Mouse (Mus musculus): ENCODE data around the gene Nsun2. TPM values are rescaled to one million over a fixed set of nuclear protein-coding genes. Genes with fewer than 3 reads are reported as not detected.
"Not testable (repeated sequence)": the region's sequence is repeated elsewhere in the genome, so short reads cannot be mapped to it uniquely, and the experiment has no call there.

The Nsun2 gene
- total RNA-seq, 2 experiments from 2014 or later: 64.2 to 68.9 TPM

GRCm38 (mm10) chr13:69576676-69577075 is 43.1 kb downstream of the Nsun2 start:
- no peak for DNase-seq (ENCODE audit: low spot score in 2 of 2)
- intact Hi-C loops (cut with DNase I): no loop called here

GRCm38 (mm10) chr13:69577181-69577834 is 43.8 kb downstream of the Nsun2 start:
- intact Hi-C loops (cut with DNase I): no loop called here
- DNase-seq (ENCODE audit: low spot score in 2 of 2): no peak

GRCm38 (mm10) chr13:69582411-69582810 is 48.9 kb downstream of the Nsun2 start:
- DNase-seq (ENCODE audit: low spot score in 2 of 2): no peak
- intact Hi-C loops (cut with DNase I): no loop called here

- DNase-seq (ENCODE audit: low spot score in 2 of 2): no peak
- intact Hi-C loops (cut with DNase I): no loop called here
Measured at GRCm38 (mm10) chr13:69583591-69583990, 50.0 kb downstream of the Nsun2 start.

DNA sequence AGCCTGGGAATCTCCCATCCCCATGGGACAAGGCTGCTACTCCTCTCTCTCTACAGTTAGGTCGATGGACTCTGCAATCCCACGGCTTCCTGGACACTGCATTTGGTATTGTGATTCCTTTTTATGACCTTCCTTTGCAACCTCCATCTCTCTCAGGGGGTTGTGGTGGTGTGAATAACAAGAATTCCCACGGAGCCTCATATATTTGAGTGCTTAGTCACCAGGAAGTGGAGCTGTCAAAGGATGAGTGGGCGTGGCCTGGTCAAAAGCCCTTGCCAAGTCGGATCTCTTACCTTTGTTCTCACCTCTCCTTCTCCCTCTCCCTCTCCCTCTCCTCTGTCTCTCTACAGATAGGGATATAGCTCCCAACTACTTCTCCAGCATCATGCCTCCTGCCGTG is 52.3 kb downstream of the Nsun2 start:
- intact Hi-C loops (cut with DNase I): no loop called here
- DNase-seq (ENCODE audit: low spot score in 2 of 2): no peak

DNA sequence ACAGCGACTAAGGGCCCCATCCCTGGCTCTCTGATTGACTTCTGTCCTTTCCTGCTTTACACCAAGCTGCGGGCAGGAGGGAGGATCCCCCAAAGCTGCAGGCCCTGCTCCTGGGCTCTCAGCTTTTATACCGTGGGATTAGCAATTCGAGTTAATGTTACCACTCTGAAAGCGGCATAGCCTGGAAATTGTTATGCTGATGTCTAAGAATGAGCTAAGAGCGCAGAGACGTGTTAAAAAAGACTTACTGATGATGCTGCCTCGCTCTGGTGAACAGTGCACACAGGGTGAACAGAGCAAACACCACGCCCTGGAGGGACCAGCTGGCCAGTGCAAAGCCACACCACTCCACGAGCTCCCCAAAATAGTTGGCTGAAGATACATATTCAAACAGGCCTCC is 52.8 kb downstream of the Nsun2 start:
- peak in 1 of 2 experiments; percentile 37 for DNase-seq (ENCODE audit: low spot score in 2 of 2)
- intact Hi-C loops (cut with DNase I): no loop called here

GRCm38 (mm10) chr13:69587849-69588248 is 54.3 kb downstream of the Nsun2 start:
- DNase-seq (ENCODE audit: low spot score in 2 of 2): no peak
- intact Hi-C loops (cut with DNase I): no loop called here

DNA sequence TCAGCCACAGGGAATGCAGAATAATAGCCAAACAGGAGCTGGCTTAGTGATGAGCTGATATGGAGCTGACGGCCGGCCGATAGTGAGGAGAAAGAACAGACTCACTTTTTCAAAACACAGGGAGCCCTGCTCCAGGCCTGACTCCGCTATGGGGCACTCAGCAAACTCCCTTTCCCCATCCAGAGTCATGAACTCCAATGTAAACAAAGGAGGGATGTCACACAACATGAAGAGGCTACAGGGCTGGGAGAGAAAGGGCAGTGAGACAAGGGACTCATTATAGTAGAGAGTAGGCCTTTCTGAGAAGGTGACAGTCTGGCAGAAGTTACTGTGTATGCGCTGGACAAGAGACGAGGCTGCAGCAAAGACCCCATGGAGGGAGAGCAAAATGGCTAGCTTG is 54.7 kb downstream of the Nsun2 start:
- no peak for DNase-seq (ENCODE audit: low spot score in 2 of 2)
- intact Hi-C loops (cut with DNase I): no loop called here

- intact Hi-C loops (cut with DNase I): no loop called here
- no peak for DNase-seq (ENCODE audit: low spot score in 2 of 2)
Measured at GRCm38 (mm10) chr13:69591338-69591737, 57.8 kb downstream of the Nsun2 start.

- intact Hi-C loops (cut with DNase I): no loop called here
- no peak for DNase-seq (ENCODE audit: low spot score in 2 of 2)
Measured at GRCm38 (mm10) chr13:69592226-69592625, 58.7 kb downstream of the Nsun2 start.

DNA sequence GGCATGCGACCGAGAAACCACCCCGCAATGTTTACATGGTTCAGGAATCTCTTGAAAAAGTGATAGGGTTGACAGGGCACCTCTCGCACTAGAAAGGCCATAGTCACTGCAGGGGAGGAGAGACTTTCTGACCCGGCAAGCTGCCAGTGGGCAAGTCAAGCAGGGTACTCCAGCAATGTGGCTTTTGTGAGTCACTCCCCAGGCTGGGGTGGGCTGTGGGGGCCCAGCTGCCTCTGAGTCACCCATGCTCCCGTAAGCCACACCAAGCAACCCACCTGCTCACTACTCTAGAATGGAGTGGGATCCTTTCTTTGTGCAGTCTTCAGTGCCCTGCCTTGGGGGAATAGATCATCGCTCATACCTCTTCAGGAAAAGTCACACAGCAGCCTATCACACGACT is 59.9 kb downstream of the Nsun2 start:
- no peak for DNase-seq (ENCODE audit: low spot score in 2 of 2)
- intact Hi-C loops (cut with DNase I): no loop called here

GRCm38 (mm10) chr13:69594577-69595256 is 61.2 kb downstream of the Nsun2 start:
- no peak for DNase-seq (ENCODE audit: low spot score in 2 of 2)
- intact Hi-C loops (cut with DNase I): no loop called here

DNA sequence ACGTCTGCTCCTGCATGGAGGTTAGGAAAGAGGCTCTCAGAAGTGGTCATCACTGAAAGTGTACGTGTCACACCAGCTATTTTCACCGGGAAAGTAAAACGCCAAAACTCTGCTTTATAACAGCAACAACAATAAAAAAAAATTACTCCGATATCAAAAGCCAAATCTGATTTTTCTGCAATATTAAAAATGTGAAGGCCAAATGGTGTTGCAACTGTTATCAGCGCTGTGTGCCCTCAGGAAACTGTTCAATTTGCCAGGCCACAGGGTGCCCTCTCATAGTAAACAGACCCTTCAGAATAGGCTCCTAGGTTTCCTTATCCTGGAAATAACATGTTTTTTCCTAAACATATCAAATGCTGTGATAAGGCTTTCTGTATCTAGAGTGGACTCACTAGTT is 62.4 kb downstream of the Nsun2 start:
- intact Hi-C loops (cut with DNase I): no loop called here

DNA sequence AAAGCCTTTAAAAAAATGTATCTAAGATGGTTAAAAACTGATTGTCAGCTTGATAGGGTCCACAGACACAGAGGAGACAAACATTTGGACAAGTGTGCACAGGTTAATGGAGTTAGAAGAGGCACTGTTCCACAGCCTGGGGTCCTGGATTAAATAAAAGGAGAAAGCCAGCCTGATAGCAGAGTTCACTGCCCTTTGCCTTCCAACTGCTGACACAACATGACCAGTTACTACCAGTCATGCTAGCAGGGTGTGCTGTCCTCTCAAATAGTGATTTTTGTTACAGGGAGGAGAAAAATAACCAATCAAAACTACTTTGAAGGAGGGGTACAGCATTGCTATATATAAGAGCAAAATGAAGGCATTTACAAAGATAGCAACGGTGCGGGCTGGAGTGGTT is 63.0 kb downstream of the Nsun2 start:
- no peak for DNase-seq (ENCODE audit: low spot score in 2 of 2)
- intact Hi-C loops (cut with DNase I): no loop called here

More for the DNA sequence above, 62.4 kb downstream of the Nsun2 start:
- DNase-seq (ENCODE audit: low spot score in 2 of 2): no peak

GRCm38 (mm10) chr13:69598867-69599266 is 65.3 kb downstream of the Nsun2 start:
- intact Hi-C loops (cut with DNase I): no loop called here
- no peak for DNase-seq (ENCODE audit: low spot score in 2 of 2)

DNA sequence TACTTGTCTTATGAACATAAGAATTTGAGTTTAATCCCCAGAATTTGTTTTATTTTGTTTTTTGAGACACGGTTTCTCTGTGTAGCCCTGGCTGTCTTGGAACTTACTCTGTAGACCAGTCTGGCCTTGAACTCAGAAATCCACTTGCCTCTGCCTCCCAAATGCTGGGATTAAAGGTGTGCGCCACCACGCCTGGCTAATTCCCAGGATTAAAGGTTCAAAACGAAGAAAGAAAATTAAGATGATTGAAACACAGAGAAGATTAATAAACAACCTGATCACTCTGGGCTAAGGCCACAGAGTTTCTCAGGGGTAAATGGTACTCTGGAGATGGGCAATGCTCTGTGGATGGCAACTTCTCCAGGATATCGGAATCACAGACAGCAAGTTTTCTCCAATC is 67.3 kb downstream of the Nsun2 start:
- not testable (repeated sequence) for DNase-seq (ENCODE audit: low spot score in 2 of 2)
- intact Hi-C loops (cut with DNase I): loop anchor here (5.0 kb wide), 1 partner anchor 44 kb away; no protein-coding TSS in a partner anchor

GRCm38 (mm10) chr13:69601321-69601720 is 67.8 kb downstream of the Nsun2 start:
- intact Hi-C loops (cut with DNase I): loop anchor here (5.0 kb wide), 1 partner anchor 44 kb away; no protein-coding TSS in a partner anchor
- no peak for DNase-seq (ENCODE audit: low spot score in 2 of 2)

- intact Hi-C loops (cut with DNase I): loop anchor here (5.0 kb wide), 1 partner anchor 47 kb away; no protein-coding TSS in a partner anchor
Measured at GRCm38 (mm10) chr13:69604670-69605069, 71.1 kb downstream of the Nsun2 start.

DNA sequence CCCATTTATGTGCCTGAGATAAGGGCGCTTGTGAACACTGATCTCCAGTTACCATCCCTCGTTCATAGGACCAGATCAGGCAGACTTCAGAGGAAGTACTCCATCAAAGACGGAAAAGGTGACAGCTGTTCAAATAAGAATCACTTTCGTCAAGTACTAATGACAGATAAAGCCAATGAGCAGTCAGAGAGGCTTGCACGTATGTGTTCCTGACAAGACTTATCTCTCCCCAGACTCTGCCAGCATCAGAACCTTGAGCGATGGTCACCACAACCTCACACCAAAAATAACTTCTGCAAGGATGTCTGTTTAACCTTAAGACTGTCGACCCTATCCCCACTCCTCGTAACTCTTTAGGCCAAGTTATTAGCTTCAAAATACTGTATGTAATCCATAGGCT is 75.2 kb downstream of the Nsun2 start:
- intact Hi-C loops (cut with DNase I): no loop called here
- no peak for DNase-seq (ENCODE audit: low spot score in 2 of 2)

More at GRCm38 (mm10) chr13:69604670-69605069, 71.1 kb downstream of the Nsun2 start:
- no peak for DNase-seq (ENCODE audit: low spot score in 2 of 2)

DNA sequence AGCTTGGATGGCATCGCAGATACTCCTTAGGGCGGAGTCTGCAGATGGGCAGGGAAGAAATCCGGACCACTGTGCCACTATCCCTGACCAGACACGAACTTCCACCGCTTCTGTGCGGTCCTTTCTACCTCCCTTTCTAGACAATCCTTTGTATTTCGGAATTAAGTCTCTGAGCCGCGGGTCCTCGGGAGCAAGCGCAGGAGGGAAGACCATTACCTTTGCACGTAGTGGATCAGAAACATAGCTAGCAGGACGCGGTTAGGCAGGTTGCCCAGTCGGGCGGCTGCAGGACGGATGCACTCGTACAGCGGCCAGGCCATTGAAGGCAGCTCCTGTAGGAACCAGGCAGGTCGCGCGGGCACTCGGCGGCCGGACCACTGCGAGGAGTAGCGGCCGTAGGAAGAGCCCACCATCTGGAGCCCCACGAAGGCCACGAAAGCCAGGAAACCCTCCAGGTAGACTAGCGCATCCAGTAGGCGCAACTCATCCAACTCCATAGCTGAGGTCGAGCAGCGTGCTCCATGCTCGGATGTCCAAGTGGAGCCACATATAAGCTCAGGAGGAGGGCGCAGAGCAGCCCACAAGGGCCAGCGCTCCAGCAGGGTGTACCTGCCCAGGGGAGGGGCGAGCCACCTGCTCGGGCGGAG is 77.3 kb downstream of the Nsun2 start:
- DNase-seq (ENCODE audit: low spot score in 2 of 2): peak in 1 of 2 experiments; percentile 34
- intact Hi-C loops (cut with DNase I): loop anchor here (5.0 kb wide), 1 partner anchor 104 kb away; no protein-coding TSS in a partner anchor
